Mouse (Mus musculus) heart, postnatal 25 days (tissue): ENCODE measurements at regions not wholly inside any gene's neighbourhood (a gene's known extent, or its start where the extent isn't known, plus 50 kb on each side); places are given as distances from the start of the nearest gene placed in this dataset.

Experiments
- DNase-seq: peaks from one replicate; pipeline ENCODE4 v3.0.0; 2022; ENCODE audit warnings: low spot score
- intact Hi-C: fragments of 180-260 bp; cut with DNase I; formaldehyde crosslinking; loops from one replicate; pipeline ENCODE4 v1.15.1; 2025

DNA sequence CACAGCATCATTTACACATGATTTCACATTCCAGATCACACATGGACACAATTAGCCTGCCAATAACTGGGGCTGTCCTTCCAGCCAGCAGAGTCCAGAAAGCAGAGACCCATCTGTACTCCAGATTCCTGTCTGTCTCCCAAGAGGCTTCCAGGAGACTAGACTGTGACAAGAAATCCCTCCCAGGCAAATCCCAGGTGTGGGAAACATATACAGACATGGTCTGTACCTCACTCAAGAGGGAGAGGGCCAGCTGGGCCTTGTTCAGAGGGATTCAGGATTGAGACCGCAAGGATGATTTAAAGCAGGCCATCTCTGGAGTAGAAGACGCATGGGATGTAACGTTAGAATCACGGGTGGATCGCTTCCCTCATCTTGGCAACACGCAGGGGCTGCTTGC lies 182.7 kb upstream of the Prr30 start:
- intact Hi-C loops: no loop called here
- no peak for DNase-seq

DNA sequence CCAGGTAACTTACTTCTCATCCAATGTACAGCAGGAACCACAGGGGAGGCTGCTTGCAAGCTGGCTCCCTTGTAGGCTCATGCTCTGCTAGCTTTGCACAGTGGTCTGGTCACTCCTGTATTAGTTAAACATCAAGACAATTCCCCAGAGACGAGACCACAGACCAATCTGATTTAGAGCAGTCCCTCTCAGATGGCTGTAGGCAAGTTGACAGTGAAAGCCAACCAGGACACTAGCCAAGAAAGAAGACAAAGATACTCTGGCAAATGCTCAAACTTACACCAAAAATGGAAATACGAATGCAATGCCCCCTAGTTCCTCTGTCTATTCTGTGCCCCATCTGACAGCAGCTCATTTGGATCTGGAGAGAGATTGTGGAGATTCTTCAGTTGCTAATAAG lies 181.8 kb upstream of the Prr30 start:
- intact Hi-C loops: no loop called here
- no peak for DNase-seq

DNA sequence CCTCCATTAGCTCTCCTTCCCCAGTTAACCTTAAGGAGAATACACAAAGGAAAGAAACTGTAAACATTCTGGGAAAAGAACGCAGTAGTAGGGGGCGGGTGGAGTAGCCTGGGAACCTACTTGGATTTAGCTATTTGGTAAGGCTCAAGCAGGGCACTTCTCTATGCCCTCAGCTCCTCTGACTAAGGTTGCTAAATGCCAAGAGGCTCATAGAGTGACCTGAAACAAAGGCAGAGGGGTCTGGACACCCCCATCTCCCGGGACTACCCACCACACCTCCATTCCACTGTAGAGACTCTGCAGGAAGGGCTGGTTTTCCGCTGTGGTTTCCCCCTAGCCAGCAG lies 179.5 kb upstream of the Prr30 start:
- intact Hi-C loops: loop anchor here (2.0 to 10.0 kb wide), 3 partner anchors 915 to 1447 kb away; no protein-coding TSS in a partner anchor
- DNase-seq: no peak

DNA sequence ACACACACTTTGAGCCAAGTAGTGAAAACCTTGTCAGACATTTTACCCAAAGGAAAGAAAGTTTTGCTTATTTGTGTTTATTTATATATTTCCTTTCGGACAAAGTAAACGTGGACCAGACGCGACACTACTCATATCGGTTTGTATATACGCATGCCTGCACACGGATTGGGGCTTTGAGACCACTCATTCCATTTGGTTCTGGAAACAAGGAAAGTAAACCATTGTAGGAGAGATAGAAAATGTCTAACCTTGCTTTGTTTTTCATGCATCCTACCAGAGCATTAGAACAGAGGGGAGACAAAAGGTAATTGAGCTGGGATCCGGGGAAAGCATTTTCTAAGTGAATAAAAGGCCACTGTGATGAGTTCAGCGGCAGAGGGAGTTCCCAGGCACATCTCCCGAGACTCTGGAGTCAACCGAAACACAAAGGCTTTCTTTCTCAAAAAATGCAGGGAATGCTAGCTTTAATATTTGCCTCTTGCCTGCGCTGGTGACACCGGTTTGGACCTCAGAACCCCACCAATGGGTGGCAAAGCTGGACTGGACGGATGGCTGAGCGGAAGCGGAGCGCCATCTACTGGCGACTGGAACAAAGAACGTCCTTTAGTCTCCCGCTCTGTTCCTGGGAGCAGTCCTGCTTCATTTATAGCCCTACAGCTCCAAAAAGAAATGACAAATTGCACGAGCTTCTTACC lies 179.0 kb upstream of the Prr30 start:
- intact Hi-C loops: loop anchor here (2.0 to 10.0 kb wide), 3 partner anchors 914 to 1446 kb away; no protein-coding TSS in a partner anchor
- peak; percentile 27 for DNase-seq

DNA sequence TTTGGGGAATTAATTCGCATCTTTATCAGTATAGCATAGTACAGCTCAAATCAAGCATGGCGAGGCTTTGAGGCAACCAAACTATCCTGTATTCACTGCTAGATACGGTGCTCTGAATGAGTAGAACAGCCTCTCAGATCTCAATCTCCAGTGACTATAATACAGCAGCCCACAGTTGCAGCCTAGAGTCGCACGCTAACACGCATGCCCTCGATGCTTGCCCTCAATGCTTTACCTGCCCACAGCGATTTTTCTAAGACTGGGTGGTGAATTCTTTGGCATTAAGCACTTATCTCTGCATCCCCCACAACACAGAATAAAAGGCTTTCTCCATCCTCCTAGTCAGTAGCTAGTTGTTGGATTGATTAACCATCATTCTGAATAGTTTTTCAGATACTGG lies 178.4 kb upstream of the Prr30 start:
- DNase-seq: no peak
- intact Hi-C loops: loop anchor here (2.0 to 10.0 kb wide), 3 partner anchors 914 to 1446 kb away; no protein-coding TSS in a partner anchor

DNA sequence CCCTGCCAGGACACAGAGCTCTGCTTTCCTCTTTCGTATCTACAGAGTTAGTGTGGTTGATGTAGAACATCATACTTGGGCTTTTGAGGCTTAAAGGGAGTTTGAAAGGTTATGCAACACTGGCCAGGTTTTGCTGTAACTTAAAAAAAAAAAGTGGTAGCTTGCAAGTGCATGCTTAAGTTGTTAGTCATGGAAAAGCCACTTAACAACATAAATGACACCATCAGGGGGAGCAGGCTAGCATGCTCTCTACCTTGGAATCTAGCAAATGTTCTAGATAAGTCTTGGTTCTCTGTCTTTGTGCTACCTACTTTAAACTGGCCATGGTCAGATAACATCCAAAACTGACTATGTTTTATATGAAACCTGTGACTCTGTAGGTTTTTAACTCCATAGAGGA lies 176.6 kb upstream of the Prr30 start:
- intact Hi-C loops: loop anchor here (10.0 kb wide), 2 partner anchors 912 to 1372 kb away; no protein-coding TSS in a partner anchor
- no peak for DNase-seq

DNA sequence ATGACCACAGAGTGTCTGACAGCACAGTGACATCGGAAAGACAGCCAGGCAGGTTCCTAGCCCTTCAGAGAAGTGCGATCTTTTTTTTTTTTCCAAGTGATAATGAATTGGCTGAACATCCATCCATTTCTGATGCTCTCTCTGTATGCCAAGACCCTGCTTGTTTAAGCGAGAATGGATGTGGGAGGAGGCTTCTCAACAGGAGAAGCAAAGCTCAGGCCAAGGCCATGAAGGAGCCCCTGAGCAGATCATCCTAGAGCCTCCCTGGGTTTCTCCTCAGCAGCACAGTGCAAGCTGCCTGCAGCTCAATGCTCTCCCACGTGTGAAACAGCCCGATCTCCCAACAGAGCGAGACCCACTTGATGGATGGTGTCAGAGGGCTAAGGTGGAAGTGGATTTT lies 175.7 kb upstream of the Prr30 start:
- DNase-seq: no peak
- intact Hi-C loops: loop anchor here (10.0 kb wide), 2 partner anchors 911 to 1371 kb away; no protein-coding TSS in a partner anchor

DNA sequence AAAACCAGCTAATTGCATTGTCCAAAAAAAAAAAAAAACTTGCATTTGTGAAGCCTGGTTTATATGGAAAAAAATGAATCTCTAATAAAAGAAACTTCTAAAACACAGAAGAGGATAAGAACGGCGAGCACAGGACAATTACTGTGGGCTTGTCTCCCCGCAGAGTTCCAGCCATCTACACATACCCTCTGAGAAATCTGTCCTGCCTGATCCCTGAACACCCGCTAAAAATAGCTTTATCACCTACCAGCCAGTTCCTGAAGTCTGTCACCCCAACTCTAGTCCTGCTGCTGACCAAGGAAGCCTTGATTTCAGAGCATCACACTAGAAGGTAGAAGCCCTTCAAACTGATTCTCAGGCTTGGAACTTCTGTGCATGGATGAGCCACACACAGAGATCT lies 173.7 kb upstream of the Prr30 start:
- intact Hi-C loops: loop anchor here (10.0 kb wide), 2 partner anchors 909 to 1369 kb away; no protein-coding TSS in a partner anchor
- DNase-seq: no peak

DNA sequence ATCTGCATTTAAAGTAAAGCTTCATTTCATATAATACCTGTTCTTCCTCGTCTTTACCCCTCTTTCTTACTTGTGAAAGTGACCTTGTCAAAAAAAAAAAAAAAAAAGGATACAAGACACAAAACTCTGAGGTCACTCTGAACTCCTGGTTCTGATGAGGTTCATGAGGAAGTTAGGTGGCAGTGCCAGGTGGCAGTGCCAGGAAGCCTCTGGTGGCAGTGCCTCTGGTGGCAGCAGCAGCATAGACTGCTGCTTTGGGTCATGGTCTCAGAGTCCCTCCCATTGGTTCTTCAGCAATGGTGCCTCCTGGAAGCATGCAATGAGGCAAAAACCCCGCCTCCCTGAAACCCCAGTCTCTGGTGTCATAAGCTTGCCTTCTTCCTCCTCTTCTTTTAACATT lies 159.7 kb upstream of the Prr30 start:
- DNase-seq: no peak
- intact Hi-C loops: no loop called here

DNA sequence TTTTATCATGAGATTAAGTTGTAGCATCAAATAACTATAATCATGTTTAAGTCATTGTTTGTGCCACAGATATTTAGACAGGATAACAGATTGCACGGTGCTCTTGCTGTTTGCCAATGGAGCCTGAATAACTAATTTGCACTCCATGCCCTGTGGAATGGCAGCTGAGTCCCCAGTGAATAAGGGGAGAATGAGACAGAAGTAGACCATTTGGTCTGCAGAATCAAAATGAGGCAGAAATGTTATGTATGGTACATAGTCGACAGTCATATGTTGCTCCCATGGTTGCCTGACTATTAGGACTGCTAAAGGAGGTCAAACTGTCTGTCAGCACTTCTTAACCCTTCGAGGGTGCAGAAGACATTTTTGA lies 152.9 kb upstream of the Prr30 start:
- no peak for DNase-seq
- intact Hi-C loops: no loop called here

DNA sequence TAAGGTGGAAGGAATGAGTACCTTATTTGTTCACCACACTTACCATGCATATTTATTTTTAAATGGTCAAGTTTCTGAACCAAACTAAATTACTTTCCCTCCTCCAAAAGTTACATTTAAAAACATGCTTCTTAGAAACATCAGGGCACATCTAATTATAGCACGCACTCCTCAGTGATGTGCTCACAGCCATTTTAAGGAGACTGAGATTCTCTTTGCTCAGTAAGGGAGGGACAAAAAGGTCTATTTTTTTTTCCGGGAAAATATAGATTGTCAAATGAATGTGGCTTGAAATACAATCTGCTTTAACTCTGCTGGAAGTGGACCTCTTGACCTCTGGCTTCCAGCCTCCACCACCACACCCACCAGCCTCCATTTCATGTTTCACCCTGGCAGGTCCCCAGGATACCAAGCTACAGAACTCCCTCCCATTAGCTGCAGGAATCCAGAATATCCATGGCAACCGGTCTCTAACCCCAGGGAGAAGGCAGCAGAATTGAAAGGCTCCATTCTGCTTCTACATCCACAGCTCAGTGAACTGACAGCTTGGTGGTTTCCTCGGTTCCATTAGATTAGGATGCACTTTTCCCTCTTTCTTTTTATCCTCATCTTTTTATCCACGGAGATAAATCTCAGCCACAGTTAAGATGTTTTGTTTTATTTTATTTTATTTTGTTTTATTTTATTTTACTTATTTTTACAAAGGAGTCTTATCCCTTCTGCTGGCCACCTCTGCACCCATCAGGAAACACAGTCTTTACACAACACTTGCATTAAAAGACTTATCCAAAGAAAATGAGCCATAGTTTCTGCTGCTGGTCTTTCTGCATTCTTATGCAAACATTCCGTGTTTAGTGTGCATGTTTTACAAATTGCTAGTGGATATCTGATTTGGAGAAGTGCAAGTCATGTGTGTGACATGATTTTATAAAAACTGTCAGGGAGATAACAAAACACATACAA lies 152.2 kb upstream of the Prr30 start:
- DNase-seq: peak; percentile 3
- intact Hi-C loops: no loop called here

DNA sequence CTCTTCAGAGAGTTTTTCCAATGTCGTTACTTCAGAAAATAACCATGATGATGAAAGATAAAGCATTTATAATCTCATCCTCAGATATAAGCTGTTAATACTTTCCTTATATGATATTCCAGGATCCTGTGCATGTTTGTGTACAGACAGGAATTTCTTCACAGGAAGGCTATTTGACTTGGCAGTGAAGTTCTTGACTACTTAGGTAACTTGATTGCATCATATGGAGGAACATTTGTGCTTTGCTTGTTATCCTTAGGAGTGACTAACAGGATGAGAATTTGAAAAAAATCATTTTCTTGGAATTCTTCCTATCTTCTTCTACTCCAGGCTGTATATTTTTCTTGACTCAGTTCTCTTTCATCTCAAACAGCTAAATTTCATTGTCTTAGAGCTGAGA lies 140.2 kb upstream of the Prr30 start:
- DNase-seq: no peak
- intact Hi-C loops: no loop called here

DNA sequence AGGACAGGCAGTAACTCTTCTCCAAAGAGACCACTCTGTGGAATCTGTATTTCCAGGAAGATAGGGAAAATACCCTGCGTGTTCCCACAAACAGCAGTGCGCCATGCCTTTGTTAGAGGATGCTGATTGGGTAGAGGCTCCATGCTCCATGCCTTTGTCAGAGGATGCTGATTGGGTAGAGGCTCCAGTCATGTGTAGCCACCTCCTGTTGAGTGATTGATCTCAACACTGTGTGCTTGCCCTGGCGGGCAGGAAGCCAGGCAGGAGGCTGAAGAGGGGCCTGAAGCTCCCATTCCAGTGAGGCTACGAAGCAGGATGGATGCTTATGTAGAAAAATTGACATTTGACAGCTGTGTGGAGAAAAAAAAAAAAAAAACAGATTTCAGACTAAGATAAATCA lies 131.9 kb upstream of the Prr30 start:
- intact Hi-C loops: no loop called here
- no peak for DNase-seq

DNA sequence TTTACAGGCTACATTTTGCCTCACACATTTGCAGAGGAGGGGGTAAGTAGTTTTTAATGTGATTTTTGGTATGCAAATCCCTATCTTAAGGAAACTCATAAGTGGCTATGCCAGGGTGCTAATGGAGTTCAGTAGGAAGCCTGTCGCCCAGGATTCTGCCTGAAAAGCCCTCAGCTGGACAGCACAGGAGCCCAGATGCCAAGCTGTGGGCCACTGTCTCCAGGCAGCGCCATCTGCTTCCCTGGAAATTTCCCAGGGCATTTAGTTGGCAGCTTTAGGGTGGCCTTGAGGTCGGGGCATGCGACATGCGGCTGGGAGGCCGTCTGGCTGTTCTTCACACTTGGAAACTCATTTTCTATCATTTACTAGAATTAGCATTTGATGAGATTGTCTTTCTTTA lies 127.3 kb upstream of the Prr30 start:
- no peak for DNase-seq
- intact Hi-C loops: no loop called here

DNA sequence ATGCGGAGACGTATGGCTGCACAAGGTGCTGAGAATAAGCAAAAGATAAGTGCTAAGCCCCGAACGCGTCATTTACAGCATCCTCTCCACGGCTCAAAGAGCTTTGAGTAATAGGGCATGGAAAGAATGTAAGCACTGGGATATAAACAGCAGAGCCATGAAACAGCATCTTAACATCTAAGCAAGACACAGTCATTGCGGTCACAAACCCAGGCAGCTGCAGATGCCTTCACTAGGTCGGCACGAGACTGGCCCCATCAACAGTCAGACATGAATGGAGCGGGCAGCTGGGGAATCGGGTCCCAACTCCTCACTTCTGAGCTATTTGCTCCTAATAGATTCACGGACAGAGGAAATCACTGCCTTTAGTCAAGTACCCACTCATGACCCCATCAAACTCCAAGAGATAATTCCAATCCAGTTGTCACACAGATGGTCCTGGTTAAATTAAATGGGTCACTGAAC lies 126.4 kb upstream of the Prr30 start:
- no peak for DNase-seq
- intact Hi-C loops: no loop called here

DNA sequence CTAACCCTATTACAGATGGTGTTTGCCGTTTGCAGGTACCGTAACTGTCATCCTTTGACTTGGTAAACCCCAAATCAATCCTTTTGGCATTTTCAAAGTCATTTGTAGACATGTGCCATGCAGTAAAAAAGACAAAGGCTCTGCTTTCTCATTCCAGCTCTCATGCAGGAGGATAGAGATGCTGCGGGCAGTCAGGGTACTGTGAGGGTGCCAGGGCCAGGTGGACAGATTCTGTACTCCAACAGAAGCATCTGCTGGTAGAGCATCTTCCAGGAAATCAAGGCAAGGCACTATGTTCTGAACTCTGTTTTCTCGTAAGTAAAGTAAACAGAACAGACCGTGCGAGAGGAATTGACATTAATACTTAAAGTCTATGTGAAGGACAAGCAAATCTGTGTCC lies 123.2 kb upstream of the Prr30 start:
- no peak for DNase-seq
- intact Hi-C loops: no loop called here

DNA sequence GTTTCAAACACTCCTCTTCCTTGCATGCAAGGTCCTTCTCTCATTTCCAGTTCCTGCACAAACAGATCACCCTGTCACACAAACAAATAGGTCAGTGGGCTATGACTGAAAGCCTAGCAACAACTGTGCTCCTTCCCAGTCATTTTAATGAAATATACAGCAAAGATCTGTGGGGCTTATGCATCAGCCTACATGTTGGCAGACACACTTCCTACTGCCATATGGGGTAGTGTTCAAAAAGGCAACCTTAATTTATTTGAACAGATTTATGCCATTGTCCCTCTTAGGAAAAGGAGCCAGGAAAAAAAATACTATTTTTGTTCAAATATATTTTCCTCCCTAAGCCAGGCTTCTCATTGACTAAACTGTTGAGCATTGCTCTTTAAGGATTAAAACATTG lies 107.8 kb upstream of the Prr30 start:
- intact Hi-C loops: no loop called here
- DNase-seq: no peak

DNA sequence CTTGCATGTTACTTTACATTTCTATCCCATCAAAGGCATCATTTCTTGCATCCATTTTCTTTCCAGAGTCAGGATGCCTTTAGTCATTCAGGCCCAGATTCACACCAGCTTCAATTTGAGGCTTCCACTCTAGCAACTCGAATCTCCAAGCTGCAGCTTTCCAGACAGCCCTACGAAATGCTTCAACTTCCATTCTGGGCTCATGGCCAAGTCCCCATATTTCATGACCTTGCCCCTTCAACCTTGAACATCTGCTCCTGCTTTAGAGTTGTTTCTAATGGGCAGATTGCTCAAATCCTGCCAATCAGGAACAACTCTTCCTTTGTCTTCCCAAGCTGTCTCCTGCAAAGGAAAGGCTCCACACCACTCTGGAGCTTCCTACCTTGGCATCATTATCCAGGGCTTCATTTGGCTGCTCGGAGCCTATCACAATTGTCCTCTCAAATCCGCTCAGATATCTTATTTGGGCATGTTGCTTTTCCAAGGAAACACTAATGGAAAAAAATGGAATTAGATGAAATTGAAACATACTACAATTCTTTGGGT lies 104.4 kb upstream of the Prr30 start:
- intact Hi-C loops: no loop called here
- DNase-seq: no peak

DNA sequence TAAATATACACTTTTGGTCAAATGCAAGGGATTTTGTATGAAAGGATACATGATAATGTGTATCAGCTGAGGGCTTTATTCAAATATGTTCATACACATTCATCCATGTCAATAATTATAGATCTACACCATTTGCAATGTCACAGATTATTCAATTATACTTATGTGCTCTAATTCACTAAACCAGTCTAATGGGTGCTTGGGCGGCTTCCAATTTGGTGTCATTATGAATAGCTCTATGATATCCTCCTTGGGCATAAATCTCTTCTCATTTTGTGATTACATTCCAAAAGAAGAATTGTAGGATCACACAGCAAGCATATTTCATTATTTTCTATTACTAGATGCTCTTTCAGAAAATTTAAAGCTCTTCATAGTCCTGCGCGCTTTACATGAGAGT lies 97.7 kb upstream of the Prr30 start:
- intact Hi-C loops: loop anchor here (10.0 kb wide), 2 partner anchors 843 to 1293 kb away; no protein-coding TSS in a partner anchor
- no peak for DNase-seq

DNA sequence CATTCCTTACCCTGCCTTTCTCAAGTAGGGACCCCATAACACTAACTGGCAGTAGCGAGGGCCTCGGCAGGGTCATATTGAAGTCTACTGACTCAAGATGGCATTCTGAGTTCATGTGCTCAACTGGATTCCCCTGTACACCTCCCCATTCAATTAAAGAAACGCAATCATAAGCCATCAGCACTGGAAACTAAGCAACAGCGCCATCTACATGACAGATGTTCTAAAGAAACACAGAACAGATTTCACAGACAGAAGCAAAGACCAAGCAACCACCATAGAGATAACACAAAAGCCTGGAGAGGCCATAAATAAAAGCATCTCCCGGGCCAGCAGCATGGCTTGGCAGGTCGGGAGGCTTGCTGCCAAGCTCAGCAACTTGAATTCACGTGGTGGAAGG lies 94.6 kb upstream of the Prr30 start:
- intact Hi-C loops: loop anchor here (10.0 kb wide), 2 partner anchors 840 to 1290 kb away; no protein-coding TSS in a partner anchor
- DNase-seq: no peak

DNA sequence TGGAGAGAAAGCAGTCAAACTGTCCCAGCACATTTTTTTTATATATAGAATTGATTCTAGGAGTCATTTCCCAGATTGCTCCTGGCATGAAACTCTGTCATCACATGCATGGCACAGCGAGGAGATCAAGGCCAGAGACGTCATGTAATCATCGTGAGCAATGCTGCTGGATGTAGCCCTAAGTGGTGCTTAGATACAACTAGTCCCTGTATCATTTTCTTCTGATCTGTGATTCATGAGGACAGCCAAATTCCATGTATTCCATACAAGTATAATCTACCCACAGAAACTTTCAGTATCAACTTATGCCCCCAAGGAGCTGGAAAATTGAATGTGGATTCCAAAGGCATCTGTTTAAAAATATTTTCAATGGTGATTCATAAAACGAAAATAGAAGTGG lies 87.6 kb upstream of the Prr30 start:
- intact Hi-C loops: no loop called here
- no peak for DNase-seq
